Mouse (Mus musculus) liver, embryonic 14.5 days (tissue): Measurements from ENCODE around the gene Zfp354c. TPM values are rescaled to one million over a fixed set of nuclear protein-coding genes. Genes with fewer than 3 reads are reported as not detected.

ENCODE experiments used
- ATAC-seq: fragments of 200-750 bp; cut with Nextera tagmentation; 2 replicates; pipeline ENCODE4 v1.8.0; 2017; ENCODE audit warnings: moderate number of reproducible peaks, mild to moderate bottlenecking, moderate library complexity; ENCODE audit not compliant: insufficient read depth
- DNase-seq, 3 experiments: peaks; one replicate each; pipeline ENCODE4 v3.0.0-alpha.2; 2012 to 2013; ENCODE audit warnings: low read depth in 3 of 3, low spot score in 3 of 3
- H3K27ac ChIP-seq: fragments of 300-500 bp; sonication (generic); 2 replicates; pipeline ENCODE4 v1.5.1; 2014; ENCODE audit warnings: moderate library complexity, mild to moderate bottlenecking, control low read depth, inconsistent platforms
- H3K27me3 ChIP-seq: fragments of 300-500 bp; sonication (generic); 2 replicates; pipeline ENCODE4 v1.6.1; 2014; ENCODE audit warnings: mild to moderate bottlenecking, low read length, moderate library complexity; ENCODE audit not compliant: control insufficient read depth, insufficient read depth
- H3K36me3 ChIP-seq: fragments of 300-500 bp; sonication (generic); replicated peaks from 2 replicates; pipeline ENCODE4 v1.6.1; 2014; ENCODE audit warnings: low read depth; ENCODE audit not compliant: control insufficient read depth, insufficient read depth
- H3K4me1 ChIP-seq, 2 experiments: fragments of 200-500 bp in 1 of 2; fragments of 300-500 bp in 1 of 2; sonication (generic) in 1 of 2; replicated peaks; 2 replicates each; pipeline ENCODE4 v1.6.1; 2012 to 2014; ENCODE audit warnings: antibody characterized with exemption in 1 of 2, inconsistent platforms in 1 of 2, low read length in 1 of 2; ENCODE audit not compliant: control insufficient read depth in 2 of 2, insufficient read depth in 2 of 2
- H3K4me2 ChIP-seq: fragments of 300-500 bp; sonication (generic); 2 replicates; pipeline ENCODE4 v1.6.1; 2014; ENCODE audit warnings: low read depth, mild to moderate bottlenecking, control low read depth, moderate library complexity
- H3K4me3 ChIP-seq, 2 experiments: fragments of 200-500 bp in 1 of 2; fragments of 300-500 bp in 1 of 2; sonication (generic) in 1 of 2; 2 replicates each; pipeline ENCODE4 v1.5.1; 2012 to 2014; ENCODE audit warnings: low read depth in 2 of 2, low read length in 2 of 2, mild to moderate bottlenecking in 2 of 2, control low read depth in 1 of 2, inconsistent platforms in 1 of 2, moderate library complexity in 1 of 2; ENCODE audit not compliant: insufficient read depth in 1 of 2
- H3K9ac ChIP-seq: fragments of 300-500 bp; sonication (generic); replicated peaks from 2 replicates; pipeline ENCODE4 v1.6.1; 2014; ENCODE audit warnings: mild to moderate bottlenecking, control low read depth, moderate library complexity
- H3K9me3 ChIP-seq: fragments of 300-500 bp; sonication (generic); 2 replicates; pipeline ENCODE4 v1.6.1; 2016; ENCODE audit warnings: low read length, mixed read lengths; ENCODE audit not compliant: control insufficient read depth
- CTCF ChIP-seq: IDR thresholded peaks from 2 replicates; pipeline ENCODE4 v1.5.1; 2016; ENCODE audit warnings: antibody characterized with exemption, low read depth, control low read depth
- EP300 ChIP-seq: IDR thresholded peaks from 2 replicates; pipeline ENCODE4 v1.6.1; 2016; ENCODE audit warnings: antibody characterized with exemption, low read depth
- WGBS: fragments of 180-500 bp; shearing (Covaris S2); extraction: QIAGEN DNeasy Blood & Tissue Kit; methylation state at CpG from one replicate; pipeline ENCODE4 v1.1.7; 2014; ENCODE audit not compliant: insufficient replicate concordance; 5-methylcytosine and 5-hydroxymethylcytosine counted together
- polyA plus RNA-seq, 2 experiments: library from polyadenylated mRNA; depleted of rRNA in 1 of 2; stranded (reverse) in 1 of 2; unstranded in 1 of 2; fragments of >200 nt; fragmentation: Nextera tagmentation in 1 of 2; extraction: Ambion mirVana in 1 of 2; gene quantifications; 2 replicates each; pipeline versions ENCODE4 v1.2.1 to v1.2.3; 2012 to 2014

The Zfp354c gene
- polyA plus RNA-seq (2012; rRNA removed) (0.26 and 0.42 TPM in 2 replicates), polyA plus RNA-seq (2014; fragmentation: Nextera tagmentation; extraction: Ambion mirVana) (0.65 and 0.69 TPM in 2 replicates)

DNA sequence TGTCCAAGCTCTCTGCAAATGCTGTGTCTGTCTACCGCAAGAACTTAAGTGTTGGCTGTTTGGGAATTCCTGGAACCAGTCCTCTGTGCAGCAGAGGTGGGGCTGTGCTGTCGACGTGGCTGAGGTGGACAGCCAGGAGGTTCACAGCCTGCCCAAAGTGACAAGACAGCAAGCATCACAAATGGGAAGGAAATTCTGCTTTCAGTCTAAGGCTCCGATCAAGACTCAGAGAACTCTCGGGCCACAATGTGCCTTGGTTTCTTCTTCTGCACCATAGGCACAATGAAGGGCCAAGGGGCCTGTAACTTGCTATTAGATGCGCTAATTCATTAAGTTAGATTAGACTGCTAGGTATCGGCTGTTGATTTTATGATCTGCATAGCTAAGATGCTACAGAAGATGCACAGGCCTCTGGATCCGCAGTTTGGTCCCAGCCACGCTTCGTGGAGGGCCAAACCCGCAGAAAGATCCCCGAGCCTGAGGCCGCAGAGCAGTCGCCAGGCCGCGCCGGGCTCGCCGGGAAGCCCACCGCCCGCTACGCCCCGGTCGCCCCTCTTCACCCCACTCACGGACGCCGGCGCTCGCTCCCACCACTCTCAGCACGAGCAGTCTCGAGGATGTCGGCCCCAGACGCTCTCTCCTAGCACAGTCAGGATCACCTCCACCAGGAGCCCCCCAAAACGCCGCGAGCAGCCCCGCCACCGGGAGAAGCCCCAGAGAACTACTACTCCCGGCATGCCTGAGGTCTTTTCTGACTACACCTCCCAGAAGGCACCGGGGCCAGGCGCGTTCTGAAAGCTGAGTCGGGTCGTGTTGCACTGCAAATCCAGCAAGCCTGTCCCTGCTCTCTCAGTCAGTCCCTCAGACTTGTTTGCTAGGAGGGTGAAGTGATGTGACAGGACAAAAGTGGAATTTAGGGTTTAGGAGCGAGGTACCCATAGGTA lies at the start of gene Zfp354c:
Gene Zfp354c (minus strand): TSS at position 715 of the 944 bp plus-strand sequence.
- Histone ChIP-seq H3K4me2 (peak within 1 kb of the TSS; percentile 80), H3K4me1 (peaks cover 0 to 6% of the 10 kb centered on the region in 2 experiments; a peak in 2 of 4 replicates), H3K4me3 (peak within 1 kb of the TSS; percentile 67 to 82), H3K27ac (no peak within 1 kb of the TSS), H3K36me3 (no peaks in the 10 kb centered on the region), H3K9me3 (no peaks in the 10 kb centered on the region), H3K27me3 (no peaks in the 10 kb centered on the region), H3K9ac (peak within 1 kb of the TSS; percentile 59)
- peak; percentile 49 to 56 (median 51) for DNase-seq
- TF ChIP-seq CTCF (no peak), EP300 (no peak)
- peak; percentile 73; the same call in 1 of the 2 replicates for ATAC-seq
- 1% methylated on average over 45 of the region's 45 CpGs for WGBS

DNA sequence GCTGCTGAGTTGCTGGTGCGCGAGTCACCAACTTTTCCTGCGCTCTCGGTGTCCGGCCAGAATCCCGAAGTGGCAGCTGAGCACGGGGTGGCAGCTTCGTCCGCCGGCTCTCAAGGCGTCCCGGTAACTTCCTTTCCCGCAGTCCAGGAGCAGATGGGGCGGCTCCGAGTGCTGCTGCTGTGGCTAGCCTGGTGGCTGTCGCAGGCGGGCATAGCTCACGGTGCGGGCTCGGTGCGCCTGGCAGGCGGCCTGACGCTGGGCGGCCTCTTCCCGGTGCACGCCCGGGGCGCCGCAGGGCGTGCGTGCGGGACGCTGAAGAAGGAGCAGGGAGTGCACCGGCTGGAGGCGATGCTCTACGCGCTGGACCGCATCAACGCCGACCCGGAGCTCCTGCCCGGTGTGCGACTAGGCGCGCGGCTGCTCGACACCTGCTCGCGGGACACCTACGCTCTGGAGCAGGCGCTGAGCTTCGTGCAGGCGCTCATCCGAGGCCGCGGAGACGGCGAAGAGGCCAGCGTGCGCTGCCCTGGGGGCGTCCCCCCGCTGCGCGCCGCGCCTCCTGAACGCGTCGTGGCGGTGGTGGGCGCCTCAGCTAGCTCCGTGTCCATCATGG lies 23.6 kb upstream of the Zfp354c start:
- ATAC-seq: no peak
- Histone ChIP-seq H3K4me3 (peak overlapping the region in 1 of 2 experiments; percentile 23; a peak in 1 of 4 replicates), H3K36me3 (no peaks in the 10 kb centered on the region), H3K9ac (no peak overlapping the region), H3K4me2 (peak overlapping the region; percentile 33), H3K27ac (no peak overlapping the region), H3K4me1 (no peaks in the 10 kb centered on the region), H3K27me3 (peaks cover 43% of the 10 kb centered on the region), H3K9me3 (no peaks in the 10 kb centered on the region)
- TF ChIP-seq CTCF: no peak
- no peak for TF ChIP-seq EP300
- under 1% methylated on average over 63 of the region's 72 CpGs for WGBS
- no peak for DNase-seq

- no peak for DNase-seq
- no peak for TF ChIP-seq EP300
- Histone ChIP-seq H3K27me3 (peaks cover 43% of the 10 kb centered on the region), H3K36me3 (no peaks in the 10 kb centered on the region), H3K27ac (no peak within 1 kb of the TSS), H3K4me3 (peak within 1 kb of the TSS in 1 of 2 experiments; percentile 23; a peak in 1 of 4 replicates), H3K9ac (no peak within 1 kb of the TSS), H3K4me1 (no peaks in the 10 kb centered on the region), H3K9me3 (no peaks in the 10 kb centered on the region), H3K4me2 (peak within 1 kb of the TSS; percentile 33)
- ATAC-seq: no peak
- 1% methylated on average over 11 of the region's 11 CpGs for WGBS
Observed at GRCm38 (mm10) chr11:50850177-50850735, 22.7 kb upstream of the Zfp354c start, which contains the start of gene Grm6. Gene Grm6, plus strand, starts transcription at chr11:50850685.

- Histone ChIP-seq H3K27ac (no peak overlapping the region), H3K9me3 (no peaks in the 10 kb centered on the region), H3K36me3 (no peaks in the 10 kb centered on the region), H3K4me2 (no peak overlapping the region), H3K9ac (no peak overlapping the region), H3K4me3 (no peak overlapping the region), H3K27me3 (peaks cover 43% of the 10 kb centered on the region), H3K4me1 (no peaks in the 10 kb centered on the region)
- ATAC-seq (no peak), DNase-seq (no peak)
- TF ChIP-seq CTCF: no peak
- no peak for TF ChIP-seq EP300
- 3% methylated on average over 10 of the region's 10 CpGs for WGBS
Observed at GRCm38 (mm10) chr11:50849310-50849709, 21.8 kb upstream of the Zfp354c start.
